Mouse (Mus musculus): Measurements from ENCODE around the gene Kif26b. TPM values are rescaled to one million over a fixed set of nuclear protein-coding genes. Genes with fewer than 3 reads are reported as not detected.

Gene Kif26b
- polyA plus RNA-seq, 1 experiment, result 0.15 TPM

DNA sequence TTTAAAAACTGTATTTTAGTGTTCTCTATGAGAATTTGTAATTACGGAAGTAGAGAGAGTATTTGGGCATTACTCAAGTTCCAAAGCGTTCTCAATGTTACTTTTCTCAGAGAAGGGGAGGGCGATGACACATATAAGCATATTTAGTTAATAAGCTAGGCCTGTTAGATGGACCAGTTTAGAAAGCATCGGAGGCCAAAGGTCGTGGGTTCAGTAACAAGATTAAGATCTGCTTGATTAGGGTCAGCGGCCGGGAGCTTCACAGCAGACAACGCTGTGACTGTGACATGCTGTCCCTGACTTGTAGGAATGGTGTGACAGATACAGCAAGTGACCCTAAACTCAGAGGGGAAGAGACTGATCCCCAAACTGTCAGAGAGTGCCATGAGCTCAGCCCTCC is 174.6 kb downstream of the Kif26b start:
- no peak for TF ChIP-seq CTCF (IDR thresholded peaks at IDR 0.05; ENCODE audit: low read depth, low read length)
- no peak for TF ChIP-seq POLR2A (IDR thresholded peaks at IDR 0.05; ENCODE audit: borderline replicate concordance, low read depth, low read length)
- H3K4me1 ChIP-seq (ENCODE audit: control insufficient read depth, insufficient read depth, low read length), result no peaks in the 10 kb centered on the region
- H3K27ac ChIP-seq (ENCODE audit: insufficient read depth, low read depth, low read length), result no peak overlapping the region
- H3K4me3 ChIP-seq (ENCODE audit: insufficient read depth, low read length), result no peak overlapping the region

GRCm38 (mm10) chr1:178707925-178708351 is 179.0 kb downstream of the Kif26b start:
- Histone ChIP-seq H3K4me3 (ENCODE audit: insufficient read depth, low read length) (no peak overlapping the region), H3K4me1 (ENCODE audit: control insufficient read depth, insufficient read depth, low read length) (no peaks in the 10 kb centered on the region), H3K27ac (ENCODE audit: insufficient read depth, low read depth, low read length) (no peak overlapping the region)
- TF ChIP-seq CTCF (IDR thresholded peaks at IDR 0.05; ENCODE audit: low read depth, low read length), result no peak
- TF ChIP-seq POLR2A (IDR thresholded peaks at IDR 0.05; ENCODE audit: borderline replicate concordance, low read depth, low read length), result no peak

DNA sequence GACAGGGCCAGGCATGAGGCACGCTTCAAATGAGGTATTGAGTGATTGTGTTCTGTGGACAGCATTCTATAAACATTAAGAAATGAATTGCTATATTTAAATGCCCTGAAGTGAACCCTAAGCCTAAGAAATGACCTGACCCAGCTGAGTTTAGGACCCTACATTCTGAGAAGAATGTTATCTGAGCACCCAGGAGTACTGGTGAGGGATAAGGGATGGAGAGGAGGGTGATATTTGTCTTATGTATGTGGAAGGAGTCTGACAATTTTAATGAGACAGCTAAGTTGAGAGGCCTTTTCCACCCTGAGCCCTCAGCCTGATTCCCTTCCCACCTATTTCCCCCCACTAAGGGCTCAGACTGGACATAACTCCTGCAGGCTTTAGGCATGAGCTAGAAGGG is 179.4 kb downstream of the Kif26b start:
- Histone ChIP-seq H3K4me1 (ENCODE audit: control insufficient read depth, insufficient read depth, low read length) (no peaks in the 10 kb centered on the region), H3K4me3 (ENCODE audit: insufficient read depth, low read length) (no peak overlapping the region), H3K27ac (ENCODE audit: insufficient read depth, low read depth, low read length) (no peak overlapping the region)
- TF ChIP-seq POLR2A (IDR thresholded peaks at IDR 0.05; ENCODE audit: borderline replicate concordance, low read depth, low read length), result no peak
- TF ChIP-seq CTCF (IDR thresholded peaks at IDR 0.05; ENCODE audit: low read depth, low read length), result no peak

GRCm38 (mm10) chr1:178712189-178712873 is 183.4 kb downstream of the Kif26b start:
- H3K27ac ChIP-seq (ENCODE audit: insufficient read depth, low read depth, low read length), result no peak overlapping the region
- H3K4me1 ChIP-seq (ENCODE audit: control insufficient read depth, insufficient read depth, low read length), result no peaks in the 10 kb centered on the region
- no peak overlapping the region for H3K4me3 ChIP-seq (ENCODE audit: insufficient read depth, low read length)
- TF ChIP-seq CTCF (IDR thresholded peaks at IDR 0.05; ENCODE audit: low read depth, low read length) (no peak), POLR2A (IDR thresholded peaks at IDR 0.05; ENCODE audit: borderline replicate concordance, low read depth, low read length) (no peak)

DNA sequence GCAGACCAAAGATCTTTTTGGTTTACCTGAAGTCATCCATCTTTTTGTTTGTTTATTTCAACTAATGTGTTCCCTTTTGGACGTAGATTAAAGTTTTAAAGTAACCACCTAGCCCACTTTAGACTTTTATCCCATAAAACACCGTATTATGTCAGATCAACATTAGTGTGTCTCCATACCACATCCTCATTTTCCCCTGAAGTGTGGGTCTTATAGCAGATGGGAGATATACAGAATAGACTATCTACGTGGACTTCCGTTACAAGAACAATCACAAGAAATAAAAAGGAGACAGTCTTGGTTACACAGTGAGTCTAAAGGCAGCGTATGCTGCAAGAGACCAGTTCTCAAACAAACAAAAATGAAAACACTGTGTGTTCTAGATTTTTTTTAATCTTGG is 185.3 kb downstream of the Kif26b start:
- no peak overlapping the region for H3K27ac ChIP-seq (ENCODE audit: insufficient read depth, low read depth, low read length)
- no peak for TF ChIP-seq POLR2A (IDR thresholded peaks at IDR 0.05; ENCODE audit: borderline replicate concordance, low read depth, low read length)
- TF ChIP-seq CTCF (IDR thresholded peaks at IDR 0.05; ENCODE audit: low read depth, low read length), result no peak
- no peak overlapping the region for H3K4me3 ChIP-seq (ENCODE audit: insufficient read depth, low read length)
- no peaks in the 10 kb centered on the region for H3K4me1 ChIP-seq (ENCODE audit: control insufficient read depth, insufficient read depth, low read length)

GRCm38 (mm10) chr1:178716411-178716810 is 187.5 kb downstream of the Kif26b start:
- H3K4me3 ChIP-seq (ENCODE audit: insufficient read depth, low read length), result no peak overlapping the region
- H3K4me1 ChIP-seq (ENCODE audit: control insufficient read depth, insufficient read depth, low read length), result no peaks in the 10 kb centered on the region
- TF ChIP-seq CTCF (IDR thresholded peaks at IDR 0.05; ENCODE audit: low read depth, low read length), result no peak
- TF ChIP-seq POLR2A (IDR thresholded peaks at IDR 0.05; ENCODE audit: borderline replicate concordance, low read depth, low read length), result no peak
- no peak overlapping the region for H3K27ac ChIP-seq (ENCODE audit: insufficient read depth, low read depth, low read length)

DNA sequence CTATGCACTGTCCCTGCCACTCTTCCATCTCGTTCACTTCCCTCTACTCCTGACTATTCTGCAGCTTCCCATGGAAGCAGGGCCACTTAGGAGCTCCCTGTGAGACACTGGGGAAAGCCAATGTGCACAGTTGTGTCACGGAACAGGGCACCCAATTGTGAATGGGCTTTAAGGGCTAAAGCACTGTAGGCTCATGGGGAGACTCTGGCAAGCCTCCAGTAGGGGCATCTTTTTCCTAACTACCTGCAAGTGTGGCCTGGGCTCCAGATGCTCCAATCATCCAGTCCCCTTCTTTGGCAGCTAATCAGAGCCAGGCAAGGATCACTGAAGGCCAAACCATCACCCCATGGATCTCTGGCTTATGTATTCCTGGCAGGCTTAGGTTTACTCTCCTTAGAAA is 191.9 kb downstream of the Kif26b start:
- H3K4me3 ChIP-seq (ENCODE audit: insufficient read depth, low read length), result no peak overlapping the region
- TF ChIP-seq POLR2A (IDR thresholded peaks at IDR 0.05; ENCODE audit: borderline replicate concordance, low read depth, low read length) (no peak), CTCF (IDR thresholded peaks at IDR 0.05; ENCODE audit: low read depth, low read length) (no peak)
- no peak overlapping the region for H3K27ac ChIP-seq (ENCODE audit: insufficient read depth, low read depth, low read length)
- no peaks in the 10 kb centered on the region for H3K4me1 ChIP-seq (ENCODE audit: control insufficient read depth, insufficient read depth, low read length)

DNA sequence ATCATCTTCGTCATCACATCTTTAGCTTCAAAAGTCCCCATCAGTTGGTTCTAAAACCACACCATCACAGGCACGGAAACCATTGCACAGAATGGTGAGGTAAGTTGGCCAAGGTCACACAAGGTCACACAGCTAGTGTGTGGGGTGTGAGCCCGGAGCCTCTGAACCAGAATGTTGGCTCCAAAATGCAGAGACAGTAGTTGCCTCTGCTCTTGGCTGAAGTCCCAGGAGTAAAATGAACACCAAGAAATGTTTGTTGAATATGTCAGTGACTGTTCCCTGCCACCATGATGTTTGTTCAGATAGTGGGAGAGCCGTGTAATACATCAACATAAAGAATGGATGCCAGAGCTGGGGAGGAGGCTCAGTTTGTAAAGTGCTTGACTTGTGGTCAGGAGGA is 193.9 kb downstream of the Kif26b start:
- no peak overlapping the region for H3K27ac ChIP-seq (ENCODE audit: insufficient read depth, low read depth, low read length)
- TF ChIP-seq POLR2A (IDR thresholded peaks at IDR 0.05; ENCODE audit: borderline replicate concordance, low read depth, low read length) (no peak), CTCF (IDR thresholded peaks at IDR 0.05; ENCODE audit: low read depth, low read length) (no peak)
- no peak overlapping the region for H3K4me3 ChIP-seq (ENCODE audit: insufficient read depth, low read length)
- H3K4me1 ChIP-seq (ENCODE audit: control insufficient read depth, insufficient read depth, low read length), result no peaks in the 10 kb centered on the region

DNA sequence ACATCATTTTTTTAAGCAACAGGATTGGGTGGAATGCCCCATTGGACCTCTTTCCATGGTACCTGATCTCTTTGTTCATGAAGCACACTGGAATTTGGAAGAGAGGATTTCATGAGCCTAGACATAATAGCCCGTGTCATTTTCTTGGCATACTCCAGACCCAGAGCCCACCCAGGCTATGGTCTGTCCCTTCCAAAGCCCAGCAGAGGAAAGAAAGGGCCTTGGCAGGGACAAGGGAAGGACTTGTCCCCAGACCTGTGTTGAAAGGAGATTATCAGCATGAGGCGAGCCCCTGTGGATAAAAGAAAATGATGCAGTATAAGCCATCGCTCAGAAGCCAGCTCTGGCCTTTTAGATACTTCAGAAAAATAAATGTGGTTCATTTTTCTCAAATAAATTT is 196.6 kb downstream of the Kif26b start:
- TF ChIP-seq POLR2A (IDR thresholded peaks at IDR 0.05; ENCODE audit: borderline replicate concordance, low read depth, low read length), result no peak
- TF ChIP-seq CTCF (IDR thresholded peaks at IDR 0.05; ENCODE audit: low read depth, low read length), result no peak
- Histone ChIP-seq H3K27ac (ENCODE audit: insufficient read depth, low read depth, low read length) (no peak overlapping the region), H3K4me3 (ENCODE audit: insufficient read depth, low read length) (no peak overlapping the region), H3K4me1 (ENCODE audit: control insufficient read depth, insufficient read depth, low read length) (no peaks in the 10 kb centered on the region)

DNA sequence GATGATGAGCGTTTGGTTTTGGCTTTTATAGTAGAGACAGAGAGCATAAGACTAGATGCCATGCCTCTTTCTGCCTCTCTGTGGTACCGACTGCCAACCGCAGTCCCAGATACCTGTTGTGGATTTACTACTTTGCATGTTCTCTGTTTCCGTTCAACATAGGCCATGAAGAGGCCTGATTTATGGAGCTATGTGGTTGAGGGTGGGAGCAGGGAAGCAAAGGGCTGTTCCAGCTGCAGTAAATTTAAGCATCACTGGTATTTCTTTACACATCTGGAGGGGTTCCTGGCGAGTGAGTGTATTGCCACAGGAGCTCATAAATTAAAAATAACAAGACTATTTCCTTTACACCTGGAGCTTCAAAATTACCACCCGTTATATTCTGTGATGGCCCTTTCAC is 199.3 kb downstream of the Kif26b start:
- Histone ChIP-seq H3K4me3 (ENCODE audit: insufficient read depth, low read length) (no peak overlapping the region), H3K27ac (ENCODE audit: insufficient read depth, low read depth, low read length) (no peak overlapping the region), H3K4me1 (ENCODE audit: control insufficient read depth, insufficient read depth, low read length) (no peaks in the 10 kb centered on the region)
- TF ChIP-seq POLR2A (IDR thresholded peaks at IDR 0.05; ENCODE audit: borderline replicate concordance, low read depth, low read length), result no peak
- TF ChIP-seq CTCF (IDR thresholded peaks at IDR 0.05; ENCODE audit: low read depth, low read length), result no peak
